In the genomic region with DNA sequence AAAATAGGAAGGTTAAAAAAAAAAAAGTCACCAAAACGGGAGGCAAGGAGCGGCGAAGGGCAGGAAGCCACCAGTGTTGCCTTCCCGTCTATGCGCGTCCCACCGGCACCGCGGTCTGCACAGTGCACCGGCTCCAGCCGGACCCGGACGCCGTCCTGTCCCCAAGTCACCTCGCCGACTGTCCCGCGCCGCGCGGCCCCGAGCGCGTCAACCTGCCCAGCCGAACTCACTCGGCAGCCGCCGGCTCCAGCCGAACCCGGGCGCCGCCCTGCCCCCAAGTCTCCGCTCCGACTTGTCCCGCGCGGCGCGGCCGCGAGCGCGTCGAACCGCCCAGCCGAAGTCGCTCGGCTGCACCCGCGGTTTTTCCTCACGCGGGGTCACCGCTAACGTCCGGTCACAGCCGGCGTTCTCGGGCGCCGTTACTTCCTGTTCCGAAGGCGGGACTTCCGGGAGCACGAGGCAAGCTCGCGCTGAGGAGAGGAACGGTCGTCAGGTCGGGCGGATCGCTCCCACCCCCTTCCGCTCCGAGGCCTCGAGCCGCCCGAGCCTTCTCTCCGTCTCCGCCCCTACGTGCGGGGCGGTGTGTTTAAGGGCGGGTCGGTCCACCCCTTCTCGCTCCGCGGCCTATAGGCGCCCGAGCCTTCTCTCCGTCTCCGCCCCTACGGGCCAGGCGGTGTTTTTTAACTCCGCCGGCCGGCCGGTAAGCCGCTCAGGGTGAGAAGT, we compare ENCODE assay signal across 7 mouse cellular contexts. TPM values are rescaled to one million over a fixed set of nuclear protein-coding genes. Genes with fewer than 3 reads are reported as not detected.
A peak's percentile ranks its signal among the peaks of the same experiment; 100 is the strongest.
DNase-seq lines count a peak whose midpoint lies in the region; ATAC-seq lines count a peak whose summit lies in the region.

TSS of gene Hccs (minus strand) at position 428 of the 723 bp plus-strand sequence.

- 19% methylated on average over 97 of the region's 97 CpGs for WGBS in intestine, embryonic 15.5 days
- WGBS in midbrain, embryonic 10.5 days, result 28% methylated on average over 97 of the region's 97 CpGs

- peak; percentile 100 for ATAC-seq in intestine, embryonic 15.5 days

- intact Hi-C loops in gastrocnemius, postnatal 36 days (cut with DNase I), result no loop called here
- intact Hi-C loops in left cerebral cortex, postnatal 25 days (cut with DNase I), result loop anchor here (2.0 kb wide), 1 partner anchor 647 kb away; the partner anchor contains the start of gene Msl3

- H3K4me1 ChIP-seq in intestine, embryonic 15.5 days (replicated peaks), result no peaks in the 10 kb centered on the region
- H3K4me1 ChIP-seq in midbrain, embryonic 10.5 days, result peaks cover 8% of the 10 kb centered on the region

- H3K9ac ChIP-seq in intestine, embryonic 15.5 days, result peak within 1 kb of the TSS; percentile 60

- H3K4me2 ChIP-seq in intestine, embryonic 15.5 days (replicated peaks), result peak within 1 kb of the TSS; percentile 56

- peak within 1 kb of the TSS; percentile 56 for H3K4me3 ChIP-seq in intestine, embryonic 15.5 days (replicated peaks)
- H3K4me3 ChIP-seq in midbrain, embryonic 10.5 days, result peak within 1 kb of the TSS; percentile 64

- H3K27me3 ChIP-seq in intestine, embryonic 15.5 days (replicated peaks), result no peaks in the 10 kb centered on the region
- H3K27me3 ChIP-seq in midbrain, embryonic 10.5 days (ENCODE audit: low read depth, poor library complexity, severe bottlenecking), result peaks cover 70% of the 10 kb centered on the region

- no peaks in the 10 kb centered on the region for H3K9me3 ChIP-seq in intestine, embryonic 15.5 days
- 0 out of 2 replicates have a peak, but pooled peaks cover 7% of the 10 kb centered on the region for H3K9me3 ChIP-seq in midbrain, embryonic 10.5 days (replicated peaks)

- peak; percentile 94 for DNase-seq in adrenal gland, adult 2 months
- DNase-seq in embryo, embryonic 11.5 days (ENCODE audit: low read depth, low spot score), result peak; percentile 79
- DNase-seq in gastrocnemius, postnatal 36 days, result peak; percentile 74 to 87
- peak; percentile 81 to 90 for DNase-seq in left cerebral cortex, postnatal 25 days (ENCODE audit: low spot score in 2 of 2)
- DNase-seq in midbrain, embryonic 10.5 days (ENCODE audit: low spot score), result peak; percentile 87
- DNase-seq in right cerebral cortex, postnatal 4 days, result peak; percentile 76

- H3K36me3 ChIP-seq in intestine, embryonic 15.5 days, result no peaks in the 10 kb centered on the region
- peaks cover 12% of the 10 kb centered on the region for H3K36me3 ChIP-seq in midbrain, embryonic 10.5 days

- peak within 1 kb of the TSS; percentile 83 for H3K27ac ChIP-seq in intestine, embryonic 15.5 days
- peak within 1 kb of the TSS; percentile 90 for H3K27ac ChIP-seq in midbrain, embryonic 10.5 days (replicated peaks)

RNA-seq across cellular contexts. Expression of gene Hccs, which starts in this region (rescaled TPM):
- 10 to 100 TPM; 24.6 to 27.1 TPM for total RNA-seq in adrenal gland, adult 2 months (2021)
- 7.0 and 9.0 TPM in 2 replicates for polyA plus RNA-seq in adrenal gland, adult 2 months (2012; rRNA removed)
- total RNA-seq in gastrocnemius, postnatal 36 days (2021), result 10 to 100 TPM; 24.9 to 30.2 TPM
- polyA plus RNA-seq in intestine, embryonic 15.5 days (2015; fragmentation: Nextera tagmentation; extraction: Ambion mirVana), result 31.2 and 35.1 TPM in 2 replicates
- total RNA-seq in left cerebral cortex, postnatal 25 days (2021), result 10 to 100 TPM; 26.0 to 26.4 TPM
- polyA plus RNA-seq in midbrain, embryonic 10.5 days (2016; fragmentation: Nextera tagmentation; extraction: Ambion mirVana), result 42.4 and 43.9 TPM in 2 replicates

Comparison
In these comparisons a context has a peak if more than half of its experiments do, and no peak if none do; other contexts are left out.
1. Peak in every context shown above with its lines: DNase-seq, ATAC-seq, H3K4me3 ChIP-seq and H3K27ac ChIP-seq.